Mouse (Mus musculus) stomach, embryonic 14.5 days (tissue): ENCODE data around the gene Plekhf1. TPM values are rescaled to one million over a fixed set of nuclear protein-coding genes. Genes with fewer than 3 reads are reported as not detected.

ENCODE experiments used
- ATAC-seq: fragments of 200-750 bp; cut with Nextera tagmentation; 2 replicates; pipeline ENCODE4 v1.8.0; 2017; ENCODE audit warnings: low read depth, moderate TSS enrichment; ENCODE audit not compliant: insufficient number of reproducible peaks, insufficient read depth, low FRiP score
- H3K27ac ChIP-seq: fragments of 300-500 bp; sonication (generic); 2 replicates; pipeline ENCODE4 v1.5.1; 2014; ENCODE audit warnings: mild to moderate bottlenecking, low read length, moderate library complexity, mixed read lengths
- H3K27me3 ChIP-seq: fragments of 300-500 bp; sonication (generic); 2 replicates; pipeline ENCODE4 v1.6.1; 2014; ENCODE audit warnings: low read length, control low read depth, mixed read lengths; ENCODE audit not compliant: control insufficient read depth, insufficient read depth
- H3K36me3 ChIP-seq: fragments of 300-500 bp; sonication (generic); 2 replicates; pipeline ENCODE4 v1.6.1; 2014; ENCODE audit warnings: mild to moderate bottlenecking, control low read depth, low read length, moderate library complexity, mixed read lengths; ENCODE audit not compliant: control insufficient read depth, insufficient read depth
- H3K4me1 ChIP-seq: fragments of 300-500 bp; sonication (generic); 2 replicates; pipeline ENCODE4 v1.6.1; 2014; ENCODE audit warnings: low read length, control low read depth, mixed read lengths; ENCODE audit not compliant: control insufficient read depth, insufficient read depth
- H3K4me2 ChIP-seq: fragments of 300-500 bp; sonication (generic); replicated peaks from 2 replicates; pipeline ENCODE4 v1.6.1; 2014; ENCODE audit warnings: low read depth, low read length, control low read depth
- H3K4me3 ChIP-seq: fragments of 300-500 bp; sonication (generic); 2 replicates; pipeline ENCODE4 v1.5.1; 2014; ENCODE audit warnings: low read depth, low read length, control low read depth
- H3K9ac ChIP-seq: fragments of 300-500 bp; sonication (generic); replicated peaks from 2 replicates; pipeline ENCODE4 v1.6.1; 2014; ENCODE audit warnings: low read depth, mild to moderate bottlenecking, control low read depth, low read length, moderate library complexity, mixed read lengths
- H3K9me3 ChIP-seq: fragments of 300-500 bp; sonication (generic); 2 replicates; pipeline ENCODE4 v1.6.1; 2016; ENCODE audit warnings: low read depth, low read length, control low read depth; ENCODE audit not compliant: control insufficient read depth
- WGBS: fragments of 180-500 bp; shearing (Covaris S2); extraction: QIAGEN DNeasy Blood & Tissue Kit; methylation state at CpG from one replicate; pipeline ENCODE4 v1.1.7; 2014; 5-methylcytosine and 5-hydroxymethylcytosine counted together
- polyA plus RNA-seq: library from polyadenylated mRNA; unstranded; fragments of >200 nt; fragmentation: Nextera tagmentation; extraction: Ambion mirVana; gene quantifications from 2 replicates; pipeline ENCODE4 v1.2.1, GENCODE M21; 2014

The Plekhf1 gene
- polyA plus RNA-seq, 1 experiment from 2014 or later = 2.8 TPM

DNA sequence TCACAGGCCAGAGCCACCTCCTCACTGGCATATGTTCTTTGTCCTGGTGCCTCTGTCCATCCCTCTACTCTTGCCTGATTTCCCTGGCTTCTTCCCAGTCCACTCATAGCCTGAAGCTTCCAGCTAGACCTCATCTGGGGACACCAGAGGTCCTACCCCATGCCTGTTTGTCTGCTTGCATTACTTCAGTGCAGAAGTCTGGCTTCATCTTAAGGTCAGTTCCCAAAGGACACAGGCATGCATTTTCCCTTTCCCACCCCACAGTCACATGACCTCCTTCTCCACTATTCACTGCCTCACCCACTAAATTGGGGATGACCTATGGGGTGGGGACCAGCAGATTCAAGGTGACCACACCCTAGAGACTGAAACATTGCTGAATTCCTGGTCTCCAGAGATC, 25.6 kb upstream of the Plekhf1 start:
- Histone ChIP-seq H3K27ac (no peak overlapping the region), H3K4me2 (no peak overlapping the region), H3K9ac (no peak overlapping the region), H3K9me3 (no peaks in the 10 kb centered on the region), H3K4me3 (no peak overlapping the region), H3K4me1 (no peaks in the 10 kb centered on the region), H3K27me3 (no peaks in the 10 kb centered on the region), H3K36me3 (no peaks in the 10 kb centered on the region)
- ATAC-seq = no peak

DNA sequence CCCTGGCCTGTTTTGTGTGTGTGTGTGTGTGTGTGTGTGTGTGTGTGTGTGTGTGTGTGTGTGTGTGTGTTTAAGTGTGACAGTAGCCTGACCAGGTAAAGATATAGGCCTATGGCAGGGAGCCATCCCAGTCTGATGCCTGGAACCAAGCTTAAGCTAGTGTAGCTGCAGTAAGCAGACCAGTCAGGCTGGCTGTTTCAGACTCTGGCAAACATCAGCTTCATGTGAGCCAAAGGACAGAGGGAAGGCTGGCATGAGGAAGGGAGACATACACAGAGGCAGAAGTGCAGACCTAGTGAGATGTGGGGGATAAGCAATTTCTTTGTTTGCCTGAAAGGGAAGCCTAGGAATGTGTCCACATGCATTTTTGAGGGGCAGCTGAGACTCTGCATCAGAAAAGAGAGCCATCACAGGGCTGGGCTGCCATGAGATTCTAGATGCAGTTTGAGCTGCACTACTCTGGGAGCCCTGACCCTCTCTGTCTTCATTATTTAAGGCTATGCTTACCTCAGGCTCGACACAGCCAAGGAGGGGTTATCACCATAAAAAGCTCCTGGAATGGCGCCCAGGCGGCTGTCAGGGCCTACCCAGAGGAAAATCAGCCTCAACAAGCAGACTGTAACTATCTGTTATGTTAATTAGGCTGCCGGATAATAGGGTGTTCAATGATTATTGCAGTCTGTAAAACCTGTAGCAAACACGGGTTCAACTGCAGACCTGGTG, 23.8 kb upstream of the Plekhf1 start:
- H3K4me3 ChIP-seq = no peak overlapping the region
- no peaks in the 10 kb centered on the region for H3K4me1 ChIP-seq
- no peak overlapping the region for H3K4me2 ChIP-seq
- H3K9me3 ChIP-seq = no peaks in the 10 kb centered on the region
- no peaks in the 10 kb centered on the region for H3K27me3 ChIP-seq
- 53% methylated on average over 5 of the region's 5 CpGs for WGBS
- no peak overlapping the region for H3K27ac ChIP-seq
- no peaks in the 10 kb centered on the region for H3K36me3 ChIP-seq
- H3K9ac ChIP-seq = no peak overlapping the region
- no peak for ATAC-seq

DNA sequence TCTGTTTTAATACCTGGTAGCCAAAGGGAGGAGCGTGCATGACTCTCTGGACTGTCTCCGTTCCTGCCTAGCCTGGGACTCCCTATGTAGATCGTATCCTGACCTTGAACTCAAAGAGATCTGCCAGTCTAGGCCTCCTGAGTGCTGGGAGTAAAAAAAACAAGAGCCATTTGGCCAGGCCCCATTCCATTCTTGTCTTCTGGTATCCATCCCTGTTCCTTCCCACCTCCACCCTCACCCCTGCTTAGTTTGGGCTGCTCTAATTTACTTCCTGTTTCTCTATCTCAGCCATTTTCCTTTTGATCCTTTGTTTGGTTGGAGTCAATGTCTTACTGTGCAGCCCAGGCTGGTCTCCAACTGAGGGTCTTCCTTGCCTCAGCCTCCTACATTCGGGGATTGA, 14.6 kb upstream of the Plekhf1 start:
- 84% methylated on average over 4 of the region's 4 CpGs for WGBS
- H3K9me3 ChIP-seq = no peaks in the 10 kb centered on the region
- H3K4me2 ChIP-seq = no peak overlapping the region
- no peak for ATAC-seq
- H3K27me3 ChIP-seq = no peaks in the 10 kb centered on the region
- no peak overlapping the region for H3K9ac ChIP-seq
- H3K27ac ChIP-seq = no peak overlapping the region
- H3K36me3 ChIP-seq = no peaks in the 10 kb centered on the region
- no peaks in the 10 kb centered on the region for H3K4me1 ChIP-seq
- H3K4me3 ChIP-seq = no peak overlapping the region

DNA sequence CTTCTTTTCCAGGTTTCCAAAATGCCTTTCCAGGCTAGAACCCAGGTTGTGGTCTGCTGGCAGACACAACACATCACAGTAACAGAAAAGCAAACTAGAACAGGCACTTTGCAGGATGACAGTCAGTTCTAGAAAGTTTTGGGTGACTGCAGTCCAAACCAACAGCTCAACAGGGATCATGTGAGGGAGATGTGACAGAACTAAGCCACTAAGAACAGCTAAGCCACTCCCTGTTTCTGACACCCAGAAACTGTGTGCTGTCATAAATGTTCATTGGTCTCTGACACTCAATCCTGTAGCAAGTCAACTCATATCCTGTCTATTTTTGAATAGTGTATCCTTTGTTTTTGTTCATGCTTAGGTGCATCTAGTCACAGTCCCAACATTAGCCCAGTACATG, 9.3 kb upstream of the Plekhf1 start:
- no peak for ATAC-seq
- Histone ChIP-seq H3K27me3 (no peaks in the 10 kb centered on the region), H3K9me3 (no peaks in the 10 kb centered on the region), H3K4me3 (no peak overlapping the region), H3K4me1 (no peaks in the 10 kb centered on the region), H3K4me2 (no peak overlapping the region), H3K36me3 (no peaks in the 10 kb centered on the region), H3K9ac (no peak overlapping the region), H3K27ac (no peak overlapping the region)

DNA sequence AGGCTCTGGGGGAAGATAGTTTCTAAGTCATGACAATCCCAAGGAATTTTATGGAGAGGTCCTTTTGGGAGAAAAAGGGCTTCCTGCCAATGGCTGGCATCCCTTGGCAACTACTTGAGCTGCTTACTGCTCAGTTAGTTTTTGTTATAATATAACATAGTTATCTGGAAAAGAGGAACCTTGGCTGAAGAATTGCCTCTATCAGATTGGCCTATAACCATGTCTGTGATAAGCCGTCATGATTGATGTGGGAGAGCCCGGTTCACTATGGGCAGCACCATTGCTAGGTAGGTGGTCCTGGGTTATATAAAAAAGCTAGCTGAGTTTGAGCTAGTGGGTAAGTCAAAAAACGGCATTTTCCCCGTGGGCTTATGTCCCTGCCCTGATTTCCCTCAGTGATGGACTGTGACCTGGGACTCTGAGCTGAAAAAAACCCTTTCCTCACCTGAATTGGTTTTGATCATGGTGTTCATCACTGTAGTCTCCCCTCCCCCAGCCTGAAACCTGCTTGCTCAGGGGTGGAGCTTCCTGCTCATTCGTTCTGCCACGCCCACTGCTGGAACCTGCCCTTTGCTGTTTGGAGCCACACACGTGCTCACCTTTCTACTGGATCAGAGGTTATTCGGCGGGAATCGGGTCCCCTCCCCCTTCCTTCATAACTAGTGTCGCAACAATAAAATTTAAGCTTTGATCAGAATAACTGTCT, 8.7 kb upstream of the Plekhf1 start:
- Histone ChIP-seq H3K27me3 (no peaks in the 10 kb centered on the region), H3K36me3 (no peaks in the 10 kb centered on the region), H3K4me3 (no peak overlapping the region), H3K9me3 (no peaks in the 10 kb centered on the region), H3K9ac (no peak overlapping the region), H3K4me2 (no peak overlapping the region), H3K27ac (no peak overlapping the region), H3K4me1 (no peaks in the 10 kb centered on the region)
- no peak; the same call in 1 of the 2 replicates for ATAC-seq
- 30% methylated on average over 11 of the region's 11 CpGs for WGBS

DNA sequence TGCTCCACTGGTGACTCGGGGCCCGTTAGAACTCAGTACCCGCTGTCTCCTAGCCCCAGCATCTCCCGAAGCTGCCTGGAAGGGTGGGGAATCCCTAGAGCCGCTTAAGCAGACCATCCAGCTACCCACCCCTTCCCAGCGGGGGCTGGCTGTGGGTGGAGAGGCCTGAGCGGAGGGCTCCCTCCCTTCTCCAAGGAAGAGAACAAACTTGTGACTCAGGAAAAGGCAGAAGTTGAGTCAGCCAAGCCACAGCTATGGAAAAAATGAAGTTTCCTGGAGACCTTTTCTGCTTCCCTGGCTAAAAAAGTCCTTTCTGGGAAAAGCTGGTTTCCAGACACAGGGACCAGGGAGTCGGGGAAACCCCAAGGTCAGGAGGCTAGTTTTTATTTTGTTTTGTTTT, 2.5 kb upstream of the Plekhf1 start:
- ATAC-seq = no peak
- no peaks in the 10 kb centered on the region for H3K9me3 ChIP-seq
- peaks cover 5% of the 10 kb centered on the region; the same call in 1 of the 2 replicates for H3K4me1 ChIP-seq
- H3K27ac ChIP-seq = no peak overlapping the region
- 23% methylated on average over 8 of the region's 8 CpGs for WGBS
- H3K4me2 ChIP-seq = no peak overlapping the region
- H3K27me3 ChIP-seq = no peaks in the 10 kb centered on the region
- H3K36me3 ChIP-seq = no peaks in the 10 kb centered on the region
- no peak overlapping the region for H3K9ac ChIP-seq
- H3K4me3 ChIP-seq = no peak overlapping the region

DNA sequence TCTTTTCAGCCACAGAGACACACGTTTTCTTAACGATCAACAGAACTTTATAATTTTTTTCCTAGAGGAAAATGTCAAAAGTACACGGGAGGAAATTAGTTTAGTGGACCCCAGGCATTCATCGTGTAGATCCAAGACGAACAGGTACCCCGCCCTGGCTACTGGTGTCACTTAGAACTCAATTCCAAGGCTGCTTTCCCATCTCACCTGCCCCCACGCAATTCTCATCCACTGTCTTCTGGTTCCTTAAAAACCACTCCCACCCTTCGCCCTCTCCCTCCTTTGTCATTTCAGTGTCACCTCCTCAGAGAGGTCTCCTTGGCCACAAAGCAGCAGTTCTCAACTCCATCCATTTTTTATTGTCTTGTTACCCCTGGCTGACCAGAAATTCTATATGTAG, 513 bp upstream of the Plekhf1 start:
- no peak overlapping the region for H3K27ac ChIP-seq
- WGBS = 18% methylated on average over 8 of the region's 8 CpGs
- peak overlapping the region; percentile 79 for H3K4me2 ChIP-seq
- no peaks in the 10 kb centered on the region for H3K27me3 ChIP-seq
- H3K4me1 ChIP-seq = peaks cover 5% of the 10 kb centered on the region; the same call in 1 of the 2 replicates
- ATAC-seq = no peak
- H3K36me3 ChIP-seq = no peaks in the 10 kb centered on the region
- no peaks in the 10 kb centered on the region for H3K9me3 ChIP-seq
- H3K4me3 ChIP-seq = peak overlapping the region; percentile 58
- H3K9ac ChIP-seq = no peak overlapping the region

DNA sequence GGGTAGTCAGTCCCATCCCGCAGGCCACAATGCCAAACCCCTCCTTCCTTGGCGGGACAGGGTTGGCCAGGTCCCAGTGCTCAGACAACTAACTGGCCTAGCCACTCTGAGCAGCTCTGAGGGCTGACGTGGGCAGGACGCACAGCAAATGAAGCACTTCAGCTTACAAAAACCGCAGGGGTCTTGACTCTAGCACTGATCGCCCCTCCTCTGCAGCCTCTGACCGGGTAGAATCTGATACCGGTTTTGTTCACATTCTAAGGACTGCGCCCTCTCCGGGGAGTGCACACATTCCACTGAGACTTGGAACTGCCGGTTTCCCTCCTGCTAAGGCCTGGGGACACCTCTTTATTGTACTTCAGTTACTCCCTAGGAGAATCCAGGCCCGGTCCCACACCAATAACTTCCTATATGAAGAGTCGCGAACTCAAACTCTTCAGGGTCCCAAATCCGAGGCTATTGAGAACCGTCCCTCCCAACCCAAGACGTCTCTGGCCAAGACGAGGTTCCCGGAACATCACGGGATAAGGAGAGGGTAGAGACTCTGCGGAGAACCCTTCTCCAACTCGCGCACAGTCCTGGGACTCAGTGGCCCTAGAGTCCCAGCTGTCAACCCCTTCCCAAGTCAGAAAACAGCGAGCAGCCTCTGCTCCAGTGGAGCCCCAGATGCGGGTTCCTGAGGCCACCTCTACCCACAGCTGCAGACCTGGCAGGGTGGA, 476 bp downstream of the Plekhf1 start:
- ATAC-seq = peak; percentile 64
- H3K9ac ChIP-seq = peak overlapping the region; percentile 47
- no peaks in the 10 kb centered on the region for H3K36me3 ChIP-seq
- H3K27ac ChIP-seq = peak overlapping the region; percentile 74
- peak overlapping the region; percentile 79 for H3K4me2 ChIP-seq
- H3K4me3 ChIP-seq = peak overlapping the region; percentile 58
- H3K9me3 ChIP-seq = no peaks in the 10 kb centered on the region
- 2% methylated on average over 25 of the region's 25 CpGs for WGBS
- H3K27me3 ChIP-seq = no peaks in the 10 kb centered on the region
- H3K4me1 ChIP-seq = peaks cover 5% of the 10 kb centered on the region; the same call in 1 of the 2 replicates
